Mouse (Mus musculus) heart, adult 2 months (tissue): ENCODE measurements around the gene Sorbs1. TPM values are rescaled to one million over a fixed set of nuclear protein-coding genes. Genes with fewer than 3 reads are reported as not detected.

ENCODE experiments used
- DNase-seq, 2 experiments: peaks; one replicate each; pipeline ENCODE4 v3.0.0; 2021
- H3K27ac ChIP-seq: fragments of 200-600 bp; 2 replicates; pipeline ENCODE4 v1.8.1; 2022
- H3K27me3 ChIP-seq: fragments of 200-500 bp; 2 replicates; pipeline ENCODE4 v1.6.1; 2012; ENCODE audit warnings: mild to moderate bottlenecking, low read length, inconsistent platforms, mixed read lengths; ENCODE audit not compliant: control insufficient read depth, insufficient read depth
- H3K36me3 ChIP-seq: fragments of 200-500 bp; 2 replicates; pipeline ENCODE4 v1.6.1; 2012; ENCODE audit warnings: low read length, inconsistent platforms; ENCODE audit not compliant: control insufficient read depth, insufficient read depth
- H3K4me1 ChIP-seq: fragments of 200-500 bp; 2 replicates; pipeline ENCODE4 v1.6.1; 2011; ENCODE audit warnings: low read length; ENCODE audit not compliant: control insufficient read depth, insufficient read depth
- H3K4me3 ChIP-seq: fragments of 200-600 bp; 2 replicates; pipeline ENCODE4 v1.8.1; 2022
- H3K79me2 ChIP-seq: fragments of 200-500 bp; replicated peaks from 2 replicates; pipeline ENCODE4 v1.6.1; 2012; ENCODE audit warnings: mild to moderate bottlenecking, inconsistent platforms, low read length, moderate library complexity, mixed read lengths; ENCODE audit not compliant: control insufficient read depth, insufficient read depth
- H3K9ac ChIP-seq: fragments of 200-500 bp; 2 replicates; pipeline ENCODE4 v1.6.1; 2012; ENCODE audit warnings: low read depth, mild to moderate bottlenecking, control low read depth, inconsistent platforms, low read length, mixed read lengths
- CTCF ChIP-seq: fragments of 200-600 bp; IDR thresholded peaks from 2 replicates; pipeline ENCODE4 v1.8.1; 2022; ENCODE audit warnings: antibody characterized with exemption, mild to moderate bottlenecking, moderate library complexity
- EP300 ChIP-seq: fragments of 200-500 bp; IDR thresholded peaks from 2 replicates; pipeline ENCODE4 v1.6.1; 2011; ENCODE audit warnings: low read depth, low read length, control low read depth; ENCODE audit not compliant: insufficient read depth
- POLR2A ChIP-seq: fragments of 200-500 bp; IDR thresholded peaks from 2 replicates; pipeline ENCODE4 v1.6.1; 2011; ENCODE audit warnings: mild to moderate bottlenecking, low read depth, low read length, control low read depth; ENCODE audit not compliant: insufficient read depth
- WGBS: fragments of 180-500 bp; shearing (Covaris S2); methylation state at CpG from one replicate; pipeline ENCODE4 v1.1.7; 2018; 5-methylcytosine and 5-hydroxymethylcytosine counted together
- intact Hi-C: fragments of 180-260 bp; cut with DNase I; formaldehyde crosslinking; loops from one replicate; pipeline ENCODE4 v1.15.1; 2025
- polyA plus RNA-seq: library from polyadenylated mRNA; depleted of rRNA; stranded (reverse); fragments of >200 nt; gene quantifications from 2 replicates; pipeline ENCODE4 v1.2.3, GENCODE M21; 2012
- total RNA-seq, 2 experiments: library from RNA; stranded (reverse); gene quantifications; 2 replicates each; pipeline ENCODE4 v1.2.3; 2021

The Sorbs1 gene
- total and polyA plus RNA-seq, 3 experiments, result 185 to 971 (median 638) TPM

DNA sequence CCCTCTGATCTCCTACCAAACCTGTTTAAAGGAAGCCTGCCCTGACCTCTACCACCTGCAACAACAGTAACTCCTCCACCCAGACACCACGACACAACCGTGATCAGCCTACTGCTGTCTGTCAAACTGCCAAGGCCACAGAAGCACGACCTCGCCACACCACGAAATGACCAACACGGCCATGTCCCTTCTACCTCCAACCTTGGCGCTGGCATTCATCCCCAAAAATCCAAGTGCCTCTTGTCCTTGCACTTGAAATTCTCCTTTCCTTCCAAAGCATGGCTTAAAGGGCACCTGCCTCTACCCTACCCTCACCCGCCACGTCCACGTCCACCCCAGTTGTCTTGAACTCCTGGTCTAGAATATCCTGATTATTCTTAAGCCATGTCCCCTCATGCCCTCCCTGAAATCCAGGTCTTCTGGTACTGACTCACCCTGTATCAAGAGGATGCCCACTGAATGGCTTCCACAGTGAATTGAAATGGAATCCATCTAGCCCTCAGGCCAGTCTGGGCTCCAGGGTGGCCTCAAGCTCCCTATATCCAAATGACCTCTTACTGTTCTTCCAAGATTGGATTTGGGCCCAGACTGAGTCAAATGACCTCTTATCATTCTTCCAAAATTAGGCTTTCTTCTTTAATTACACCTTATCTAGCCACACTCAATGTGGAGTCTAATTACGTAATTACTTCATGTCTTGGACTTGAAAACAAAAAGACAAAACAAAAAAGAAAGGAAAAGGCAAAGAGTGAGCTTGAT lies 16.9 kb downstream of the Sorbs1 start:
- 61% methylated on average over 11 of the region's 11 CpGs for WGBS
- intact Hi-C loops, result loop anchor here (2.0 kb wide), 1 partner anchor 16 kb away; the partner anchor contains the start of gene Sorbs1
- H3K36me3 ChIP-seq, result peaks cover 49% of the 10 kb centered on the region
- H3K4me3 ChIP-seq, result no peak overlapping the region
- TF ChIP-seq POLR2A, result no peak
- no peak for TF ChIP-seq EP300
- TF ChIP-seq CTCF, result no peak
- H3K9ac ChIP-seq, result 0 out of 2 replicates have a peak overlapping the region, but pooled peaks have one; percentile 17
- H3K79me2 ChIP-seq, result peaks cover 10% of the 10 kb centered on the region
- H3K4me1 ChIP-seq, result peaks cover 73% of the 10 kb centered on the region
- DNase-seq, result peak; percentile 46 to 57
- peak overlapping the region; percentile 89 for H3K27ac ChIP-seq
- H3K27me3 ChIP-seq, result no peaks in the 10 kb centered on the region

DNA sequence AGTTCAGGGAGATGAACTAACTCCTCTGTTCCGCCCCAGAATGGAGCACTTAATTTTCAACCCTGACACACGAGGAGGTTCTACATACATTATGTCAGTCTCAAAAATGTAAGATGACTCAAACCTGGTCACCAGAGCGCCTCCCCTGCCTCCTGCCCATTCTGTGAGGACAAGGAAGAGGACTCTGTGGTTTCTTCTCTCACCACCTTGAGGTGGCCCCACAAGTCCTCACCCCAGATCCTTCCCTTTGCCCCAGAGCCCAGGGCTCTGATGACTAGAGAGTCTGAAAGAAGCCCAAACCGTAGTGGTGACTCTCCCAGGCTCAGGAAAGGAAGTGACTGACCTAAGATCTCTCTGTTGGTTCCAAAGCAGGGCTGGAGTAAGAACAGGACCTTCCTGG lies 17.5 kb downstream of the Sorbs1 start:
- Histone ChIP-seq H3K4me3 (0 out of 2 replicates have a peak overlapping the region, but pooled peaks have one; percentile 3), H3K79me2 (peaks cover 10% of the 10 kb centered on the region), H3K36me3 (peaks cover 56% of the 10 kb centered on the region), H3K27me3 (no peaks in the 10 kb centered on the region), H3K4me1 (peaks cover 75% of the 10 kb centered on the region), H3K27ac (peak overlapping the region; percentile 89), H3K9ac (peak overlapping the region; percentile 18)
- 56% methylated on average over 4 of the region's 4 CpGs for WGBS
- no peak for TF ChIP-seq EP300
- TF ChIP-seq CTCF, result no peak
- TF ChIP-seq POLR2A, result no peak
- intact Hi-C loops, result loop anchor here (2.0 kb wide), 1 partner anchor 17 kb away; the partner anchor contains the start of gene Sorbs1
- DNase-seq, result no peak

DNA sequence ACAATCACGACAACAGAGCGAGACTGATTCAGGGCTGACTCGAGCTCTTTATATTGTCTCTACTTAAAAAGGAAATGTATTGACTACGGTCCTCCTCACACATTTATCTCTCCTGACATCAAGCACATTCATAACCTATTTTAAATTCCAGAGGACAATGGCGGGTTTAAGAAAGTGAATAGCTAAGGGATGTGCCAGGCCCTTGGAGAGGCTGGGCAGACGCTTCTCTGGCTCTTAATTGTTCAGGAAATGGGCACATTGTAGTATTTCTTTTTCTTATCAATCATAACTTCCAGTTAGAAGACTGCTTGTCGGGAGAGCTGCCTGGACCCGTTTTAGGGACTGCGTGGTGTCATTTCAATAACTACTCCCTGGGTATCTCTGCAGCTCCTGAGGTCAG lies 20.7 kb downstream of the Sorbs1 start:
- H3K4me3 ChIP-seq, result no peak overlapping the region
- H3K4me1 ChIP-seq, result peaks cover 76% of the 10 kb centered on the region
- 29% methylated on average over 9 of the region's 9 CpGs for WGBS
- intact Hi-C loops, result no loop called here
- peak overlapping the region; percentile 20 for H3K27ac ChIP-seq
- H3K9ac ChIP-seq, result peak overlapping the region; percentile 33; the same call in 1 of the 2 replicates
- H3K36me3 ChIP-seq, result peaks cover 53% of the 10 kb centered on the region
- H3K27me3 ChIP-seq, result no peaks in the 10 kb centered on the region
- no peak for DNase-seq
- peaks cover 13% of the 10 kb centered on the region for H3K79me2 ChIP-seq
- TF ChIP-seq EP300 (no peak), CTCF (no peak), POLR2A (no peak)

DNA sequence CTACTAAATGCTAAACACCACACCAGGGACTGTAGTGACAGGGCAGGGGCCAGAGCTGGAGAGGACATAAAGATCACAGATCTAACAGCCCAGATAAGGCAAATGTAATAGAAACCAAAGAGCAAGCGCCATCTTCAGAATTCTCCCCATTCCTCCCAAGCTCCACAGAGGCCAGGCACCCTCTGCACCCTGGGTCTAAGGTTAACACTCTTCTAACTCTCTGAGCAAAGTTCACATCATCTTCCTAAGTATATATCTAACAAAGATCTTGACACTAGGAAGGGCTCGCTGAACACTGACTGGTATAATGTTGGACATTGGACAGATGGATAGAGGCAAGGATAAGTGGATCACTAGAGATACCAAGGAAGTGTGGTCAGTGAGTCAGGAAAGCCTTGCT lies 22.1 kb downstream of the Sorbs1 start:
- no peak overlapping the region for H3K4me3 ChIP-seq
- DNase-seq, result no peak
- H3K9ac ChIP-seq, result 0 out of 2 replicates have a peak overlapping the region, but pooled peaks have one; percentile 10
- no peaks in the 10 kb centered on the region for H3K27me3 ChIP-seq
- 78% methylated on average over 2 of the region's 2 CpGs for WGBS
- peak overlapping the region; percentile 72; the same call in 1 of the 2 replicates for H3K27ac ChIP-seq
- intact Hi-C loops, result loop anchor here (2.0 kb wide), 2 partner anchors 19 to 55 kb away; no protein-coding TSS in a partner anchor
- peaks cover 75% of the 10 kb centered on the region for H3K4me1 ChIP-seq
- H3K36me3 ChIP-seq, result peaks cover 57% of the 10 kb centered on the region
- TF ChIP-seq POLR2A, result no peak
- TF ChIP-seq EP300, result no peak
- no peak for TF ChIP-seq CTCF
- peaks cover 9% of the 10 kb centered on the region for H3K79me2 ChIP-seq

DNA sequence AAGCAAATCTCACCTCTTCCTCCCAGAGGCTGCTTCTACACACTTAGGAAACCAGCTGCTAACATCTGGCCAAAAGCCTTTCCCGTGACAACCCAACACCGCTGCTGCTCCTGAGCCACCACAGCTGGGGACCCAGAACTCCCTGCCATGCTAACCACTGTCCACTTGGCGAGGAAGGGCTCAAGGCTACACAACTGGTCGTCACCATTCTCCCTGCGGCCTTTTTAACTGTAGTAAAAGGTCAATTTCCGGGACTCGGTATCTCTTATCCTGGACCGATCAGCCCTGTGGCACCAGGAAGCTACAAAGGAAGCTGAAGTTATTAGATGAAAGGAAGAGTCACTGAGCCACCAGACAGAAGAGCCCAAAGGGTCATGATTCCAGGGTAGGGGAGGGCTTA lies 22.8 kb downstream of the Sorbs1 start:
- intact Hi-C loops, result loop anchor here (2.0 kb wide), 2 partner anchors 18 to 54 kb away; no protein-coding TSS in a partner anchor
- Histone ChIP-seq H3K9ac (peak overlapping the region; percentile 10; the same call in 1 of the 2 replicates), H3K79me2 (peaks cover 10% of the 10 kb centered on the region), H3K27me3 (no peaks in the 10 kb centered on the region), H3K4me1 (peaks cover 70% of the 10 kb centered on the region), H3K36me3 (peaks cover 58% of the 10 kb centered on the region), H3K4me3 (peak overlapping the region; percentile 14; the same call in 1 of the 2 replicates), H3K27ac (peak overlapping the region; percentile 72)
- no peak for TF ChIP-seq POLR2A
- 0 out of 2 replicates have a peak, but pooled peaks have one; percentile 33 for TF ChIP-seq EP300
- TF ChIP-seq CTCF, result peak; percentile 42
- 29% methylated on average over 8 of the region's 8 CpGs for WGBS
- peak in 1 of 2 experiments; percentile 56 for DNase-seq
